Mouse (Mus musculus) kidney, adult 2 months (tissue): Measurements from ENCODE around the gene Desi1.

Experiments
- CTCF ChIP-seq: fragments of 200-500 bp; conservative IDR thresholded peaks from 2 replicates; pipeline ENCODE4 v1.5.1; 2011; ENCODE audit warnings: low read depth, mild to moderate bottlenecking, control low read depth, low read length, moderate library complexity, mixed read lengths; ENCODE audit not compliant: insufficient read depth, insufficient read length
- POLR2A ChIP-seq: fragments of 200-500 bp; IDR thresholded peaks from one replicate; pipeline ENCODE4 v1.6.1; 2011; ENCODE audit warnings: low read depth, low read length, control low read depth

GRCm38 (mm10) chr15:82044166-82044784, 10.6 kb upstream of the Desi1 start:
- TF ChIP-seq CTCF, result no peak
- TF ChIP-seq POLR2A, result no peak
